Mouse (Mus musculus): ENCODE results near the gene Glis2. TPM values are rescaled to one million over a fixed set of nuclear protein-coding genes. Genes with fewer than 3 reads are reported as not detected.

Glis2 gene
- polyA plus RNA-seq, 1 experiment = 4.9 TPM

DNA sequence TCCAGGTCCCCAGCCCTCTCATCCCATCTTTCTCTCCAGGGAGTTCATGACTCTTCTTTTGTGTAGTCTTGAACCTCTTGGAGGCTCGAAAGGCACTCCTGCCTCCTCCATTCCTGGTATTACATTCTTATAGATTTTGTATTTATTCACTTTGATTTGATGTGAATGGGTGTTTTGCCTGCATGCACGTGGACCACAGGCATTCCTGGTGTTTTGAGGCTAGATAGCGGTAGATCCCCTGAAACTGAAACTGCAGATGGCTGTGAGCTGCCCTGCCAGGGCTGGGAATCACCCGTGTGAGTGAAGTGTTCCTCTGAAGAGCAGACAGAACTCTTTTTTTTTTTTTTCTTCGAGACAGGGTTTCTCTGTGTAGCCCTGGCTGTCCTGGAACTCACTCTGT lies 10.1 kb upstream of the Glis2 start:
- peaks cover 4% of the 10 kb centered on the region for H3K4me1 ChIP-seq (ENCODE audit: control insufficient read depth, insufficient read depth, low read length)
- H3K4me3 ChIP-seq (replicated peaks; ENCODE audit: control insufficient read depth, low read depth, low read length) = no peak overlapping the region
- no peak overlapping the region for H3K27ac ChIP-seq (ENCODE audit: control insufficient read depth, insufficient read depth, low read depth, low read length, poor library complexity)
- WGBS = 27% methylated on average over 5 of the region's 5 CpGs
- TF ChIP-seq POLR2A (IDR thresholded peaks at IDR 0.05; ENCODE audit: borderline replicate concordance, control insufficient read depth, low read depth, low read length) (no peak), CTCF (IDR thresholded peaks at IDR 0.05; ENCODE audit: control insufficient read depth, insufficient read depth, low read length) (no peak)

DNA sequence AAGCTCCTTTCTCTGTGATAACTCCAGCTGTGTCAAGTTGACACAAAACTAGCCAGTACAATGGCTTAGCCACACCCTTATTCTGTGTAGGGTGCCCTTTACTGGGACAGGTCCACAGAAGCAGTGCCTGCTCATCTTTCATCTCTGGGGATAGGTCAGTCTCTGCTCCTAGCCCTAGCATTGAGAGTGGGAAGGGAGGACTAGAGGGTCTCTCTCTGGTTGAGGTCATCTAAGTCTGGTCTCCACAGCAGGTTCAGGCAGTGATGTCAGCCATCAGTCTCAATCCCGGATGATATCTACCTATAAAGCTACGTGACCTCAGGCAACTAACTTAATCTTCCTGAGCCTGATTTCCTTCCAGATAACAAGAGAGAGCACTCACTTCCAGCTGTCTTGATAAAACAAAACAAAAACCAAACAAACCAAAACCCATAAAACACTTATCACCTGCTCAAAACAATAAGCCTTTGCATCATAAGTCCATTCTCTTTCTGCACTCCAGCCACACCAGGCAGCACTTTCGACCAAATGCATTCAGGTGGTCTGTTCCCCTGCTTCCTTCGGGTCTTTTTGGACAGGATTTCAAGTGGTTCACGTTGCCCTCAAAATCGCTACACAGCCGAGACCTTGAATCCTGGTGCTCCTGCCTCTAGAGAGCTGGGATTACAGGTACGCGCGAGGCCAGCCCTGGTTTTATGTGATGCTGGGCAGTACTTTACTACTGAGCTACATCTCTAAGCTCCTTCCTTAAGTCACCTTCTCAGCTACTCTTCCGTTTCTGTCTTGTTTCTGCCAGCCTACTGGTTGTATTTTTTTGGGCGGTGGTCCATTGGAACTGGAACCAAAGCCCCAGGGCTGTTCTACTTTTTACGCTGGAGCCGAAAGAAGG lies 8.6 kb upstream of the Glis2 start:
- H3K27ac ChIP-seq (ENCODE audit: control insufficient read depth, insufficient read depth, low read depth, low read length, poor library complexity) = peak overlapping the region; percentile 81
- WGBS = 6% methylated on average over 14 of the region's 14 CpGs
- H3K4me3 ChIP-seq (replicated peaks; ENCODE audit: control insufficient read depth, low read depth, low read length) = peak overlapping the region; percentile 73
- peaks cover 4% of the 10 kb centered on the region for H3K4me1 ChIP-seq (ENCODE audit: control insufficient read depth, insufficient read depth, low read length)
- TF ChIP-seq POLR2A (IDR thresholded peaks at IDR 0.05; ENCODE audit: borderline replicate concordance, control insufficient read depth, low read depth, low read length) (no peak), CTCF (IDR thresholded peaks at IDR 0.05; ENCODE audit: control insufficient read depth, insufficient read depth, low read length) (no peak)

DNA sequence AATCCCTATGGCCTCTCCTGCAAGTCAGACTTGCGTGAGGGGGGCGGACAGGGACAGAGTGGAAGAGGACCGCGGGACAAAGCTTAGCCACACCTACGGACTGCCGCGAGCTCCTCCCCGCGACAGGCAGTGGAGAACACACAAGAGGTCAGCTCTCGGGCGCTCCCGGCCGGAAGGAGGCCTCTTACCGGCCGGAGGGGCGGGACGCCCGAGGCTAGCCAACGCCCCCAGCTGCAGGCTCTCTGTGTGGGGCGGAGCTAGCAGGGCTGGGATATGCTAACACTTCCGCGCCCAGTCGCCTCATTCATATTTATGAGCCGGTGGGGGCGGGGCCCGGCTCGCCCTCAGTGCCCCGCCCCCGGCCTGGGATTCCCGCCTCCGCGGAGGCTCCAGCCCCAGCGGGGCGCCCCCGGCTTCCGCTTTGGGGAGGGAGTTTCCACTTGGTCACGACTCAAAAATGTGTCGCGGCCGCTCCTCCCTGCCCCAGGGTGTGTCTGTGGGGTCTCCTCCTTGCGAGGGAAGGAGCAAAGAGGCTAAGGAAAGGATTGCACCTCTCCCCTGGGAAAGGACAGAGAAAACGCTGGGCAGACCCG lies 7.9 kb upstream of the Glis2 start:
- WGBS = under 1% methylated on average over 43 of the region's 43 CpGs
- TF ChIP-seq CTCF (IDR thresholded peaks at IDR 0.05; ENCODE audit: control insufficient read depth, insufficient read depth, low read length) (no peak), POLR2A (IDR thresholded peaks at IDR 0.05; ENCODE audit: borderline replicate concordance, control insufficient read depth, low read depth, low read length) (peak; percentile 79; the same call in 1 of the 2 replicates)
- H3K4me1 ChIP-seq (ENCODE audit: control insufficient read depth, insufficient read depth, low read length) = peaks cover 4% of the 10 kb centered on the region
- peak overlapping the region; percentile 81 for H3K27ac ChIP-seq (ENCODE audit: control insufficient read depth, insufficient read depth, low read depth, low read length, poor library complexity)
- H3K4me3 ChIP-seq (replicated peaks; ENCODE audit: control insufficient read depth, low read depth, low read length) = peak overlapping the region; percentile 73

DNA sequence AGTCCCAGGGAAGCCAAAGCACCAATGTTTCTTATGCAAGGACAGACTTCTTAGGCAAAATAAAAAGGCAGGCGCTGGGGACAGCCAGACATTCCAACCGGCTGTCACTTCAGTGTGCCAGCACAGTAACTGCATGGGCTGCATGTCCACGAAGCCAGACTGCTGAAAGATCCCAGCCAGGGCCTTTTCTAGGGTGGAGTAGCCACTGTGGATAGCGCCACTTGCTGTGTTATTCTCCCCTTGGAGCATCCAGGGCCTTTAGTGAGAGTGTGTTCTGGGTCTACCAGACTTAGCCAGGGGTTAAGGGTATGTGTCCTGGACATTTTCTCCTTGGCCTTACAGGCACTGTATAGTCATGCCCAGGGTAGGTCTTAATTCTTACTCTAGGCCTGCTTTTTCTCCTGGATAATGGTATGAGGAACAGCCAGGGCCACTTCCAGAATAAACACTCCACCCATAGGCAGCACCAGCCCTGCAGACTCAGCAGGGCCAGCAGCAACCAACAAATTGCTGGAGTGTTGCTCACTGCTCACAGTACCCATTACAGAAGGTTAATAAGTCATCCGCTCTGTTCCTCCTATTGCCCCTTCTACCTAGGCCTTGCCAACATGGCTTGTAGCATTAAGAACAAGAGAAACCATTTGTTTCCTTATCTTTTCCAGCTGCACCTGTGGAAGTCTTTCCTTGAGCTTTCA lies 6.8 kb upstream of the Glis2 start:
- Histone ChIP-seq H3K4me3 (replicated peaks; ENCODE audit: control insufficient read depth, low read depth, low read length) (no peak overlapping the region), H3K4me1 (ENCODE audit: control insufficient read depth, insufficient read depth, low read length) (peaks cover 4% of the 10 kb centered on the region), H3K27ac (ENCODE audit: control insufficient read depth, insufficient read depth, low read depth, low read length, poor library complexity) (no peak overlapping the region)
- 88% methylated on average over 5 of the region's 5 CpGs for WGBS
- TF ChIP-seq POLR2A (IDR thresholded peaks at IDR 0.05; ENCODE audit: borderline replicate concordance, control insufficient read depth, low read depth, low read length) = no peak
- TF ChIP-seq CTCF (IDR thresholded peaks at IDR 0.05; ENCODE audit: control insufficient read depth, insufficient read depth, low read length) = no peak

DNA sequence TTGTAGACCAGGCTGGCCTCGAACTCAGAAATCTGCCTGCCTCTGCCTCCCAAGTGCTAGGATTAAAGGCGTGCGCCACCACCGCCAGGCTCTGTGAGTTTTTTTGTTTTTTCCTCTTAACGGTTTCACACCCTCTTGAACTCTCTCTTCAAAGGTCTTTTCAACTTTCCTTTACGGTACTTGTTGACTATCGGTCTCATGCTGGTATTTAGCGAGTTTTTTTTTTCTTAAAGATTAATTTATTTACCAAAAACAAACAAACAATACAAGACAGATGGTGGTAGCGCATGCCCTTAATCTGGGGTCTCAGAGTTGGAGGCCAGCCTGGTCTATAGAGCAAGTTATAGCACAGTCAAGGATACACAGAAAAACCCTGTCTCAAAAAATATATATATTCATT lies 4.3 kb upstream of the Glis2 start:
- TF ChIP-seq POLR2A (IDR thresholded peaks at IDR 0.05; ENCODE audit: borderline replicate concordance, control insufficient read depth, low read depth, low read length) = no peak
- no peak for TF ChIP-seq CTCF (IDR thresholded peaks at IDR 0.05; ENCODE audit: control insufficient read depth, insufficient read depth, low read length)
- H3K27ac ChIP-seq (ENCODE audit: control insufficient read depth, insufficient read depth, low read depth, low read length, poor library complexity) = no peak overlapping the region
- H3K4me3 ChIP-seq (replicated peaks; ENCODE audit: control insufficient read depth, low read depth, low read length) = no peak overlapping the region
- H3K4me1 ChIP-seq (ENCODE audit: control insufficient read depth, insufficient read depth, low read length) = peaks cover 2% of the 10 kb centered on the region
- WGBS = 90% methylated on average over 9 of the region's 9 CpGs

DNA sequence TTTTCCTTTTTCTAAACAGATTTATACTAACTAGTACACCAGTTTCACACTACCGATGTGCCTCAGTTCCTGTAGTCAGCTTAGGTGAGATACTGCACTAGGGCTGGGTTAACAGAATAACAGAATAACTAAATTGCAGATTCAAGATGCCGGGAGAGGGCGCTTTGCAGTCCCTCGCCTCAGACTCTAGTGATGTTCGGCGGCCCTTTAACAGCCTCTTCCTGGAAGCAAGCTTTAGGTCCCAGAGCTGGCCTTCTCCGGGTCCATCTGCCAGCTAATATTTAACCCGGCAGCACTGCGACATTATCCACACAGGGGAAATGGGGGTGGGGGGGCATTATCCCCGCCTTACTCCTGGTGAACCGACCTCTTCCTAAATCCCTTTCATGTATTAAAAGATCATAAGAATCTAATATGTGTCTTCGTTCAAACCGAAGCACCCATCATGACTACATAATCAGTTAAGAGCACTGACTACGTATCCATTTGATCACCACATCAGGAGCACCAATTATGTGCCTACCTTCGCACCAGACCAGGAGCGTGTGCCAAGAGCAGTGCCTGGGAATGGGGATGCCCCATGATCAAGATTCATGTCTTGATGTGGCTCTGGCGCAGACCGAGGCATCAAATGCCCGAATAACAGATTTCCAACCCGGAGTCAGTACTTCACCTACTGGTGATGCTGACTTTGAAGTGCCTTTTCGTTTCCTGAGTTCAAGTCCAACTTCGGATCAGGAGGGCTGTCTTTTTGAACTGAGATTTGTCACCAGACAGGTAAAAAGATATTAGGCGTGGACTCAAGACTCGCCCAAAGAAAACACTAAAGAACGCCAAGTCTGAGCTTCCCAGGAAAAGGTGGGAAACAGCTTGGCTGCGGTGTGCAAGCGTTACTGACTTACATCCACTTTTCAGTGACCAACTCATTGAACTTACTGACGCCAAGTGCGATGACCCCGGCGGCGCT lies 1.3 kb upstream of the Glis2 start:
- H3K27ac ChIP-seq (ENCODE audit: control insufficient read depth, insufficient read depth, low read depth, low read length, poor library complexity) = no peak overlapping the region
- no peaks in the 10 kb centered on the region for H3K4me1 ChIP-seq (ENCODE audit: control insufficient read depth, insufficient read depth, low read length)
- H3K4me3 ChIP-seq (replicated peaks; ENCODE audit: control insufficient read depth, low read depth, low read length) = no peak overlapping the region
- 37% methylated on average over 32 of the region's 32 CpGs for WGBS
- TF ChIP-seq POLR2A (IDR thresholded peaks at IDR 0.05; ENCODE audit: borderline replicate concordance, control insufficient read depth, low read depth, low read length) (no peak), CTCF (IDR thresholded peaks at IDR 0.05; ENCODE audit: control insufficient read depth, insufficient read depth, low read length) (0 out of 2 replicates have a peak, but pooled peaks have one; percentile 5)

DNA sequence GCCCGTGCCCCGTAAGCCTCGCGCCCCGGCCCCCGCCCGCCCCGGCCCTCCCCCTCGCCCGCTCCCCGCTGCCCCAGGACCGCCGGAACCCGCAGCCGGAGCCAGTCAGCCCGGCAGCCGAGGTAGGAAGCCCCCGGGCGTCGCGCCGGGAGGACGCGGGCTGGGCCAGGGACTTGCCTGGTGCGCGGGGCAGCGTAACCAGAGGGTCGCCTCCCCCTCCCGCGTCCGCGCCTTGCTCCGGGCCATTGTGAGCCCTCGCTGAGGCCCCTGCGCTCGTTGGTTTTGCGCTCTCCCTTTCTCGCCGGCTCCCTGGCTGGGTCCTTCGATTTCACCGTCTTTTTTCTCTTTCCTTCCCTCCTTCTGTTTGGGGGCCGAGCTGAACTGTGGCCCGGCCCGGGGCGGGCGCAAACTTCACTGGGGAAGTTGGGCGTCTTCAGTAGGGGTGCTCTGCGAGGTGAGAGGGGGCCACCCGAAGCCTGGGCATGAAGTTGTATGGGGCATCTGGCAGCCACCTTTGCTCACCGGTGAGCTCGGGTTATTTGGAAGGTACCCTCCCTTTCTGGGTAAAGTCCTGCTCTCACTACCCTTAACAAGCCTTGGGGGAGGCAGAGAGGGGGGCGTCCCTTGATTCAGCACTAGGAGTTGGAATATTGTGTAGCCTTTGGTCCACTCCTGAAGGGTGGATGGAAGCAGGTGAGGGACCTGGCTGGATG lies 457 bp downstream of the Glis2 start:
- Histone ChIP-seq H3K27ac (ENCODE audit: control insufficient read depth, insufficient read depth, low read depth, low read length, poor library complexity) (peak overlapping the region; percentile 39; the same call in 1 of the 2 replicates), H3K4me1 (ENCODE audit: control insufficient read depth, insufficient read depth, low read length) (no peaks in the 10 kb centered on the region), H3K4me3 (replicated peaks; ENCODE audit: control insufficient read depth, low read depth, low read length) (peak overlapping the region; percentile 29)
- TF ChIP-seq CTCF (IDR thresholded peaks at IDR 0.05; ENCODE audit: control insufficient read depth, insufficient read depth, low read length) (no peak), POLR2A (IDR thresholded peaks at IDR 0.05; ENCODE audit: borderline replicate concordance, control insufficient read depth, low read depth, low read length) (no peak)
- 1% methylated on average over 52 of the region's 52 CpGs for WGBS

Measured in bone marrow, adult 2 months (tissue).